Mouse (Mus musculus) liver, embryonic 11.5 days (tissue): ENCODE results near the gene Gm4340. TPM values are rescaled to one million over a fixed set of nuclear protein-coding genes. Genes with fewer than 3 reads are reported as not detected.
"Not testable (repeated sequence)": the region's sequence is repeated elsewhere in the genome, so short reads cannot be mapped to it uniquely, and the experiment has no call there.

Source experiments
- ATAC-seq: fragments of 200-750 bp; cut with Nextera tagmentation; replicated peaks from 2 replicates; pipeline ENCODE4 v1.8.0; 2017; ENCODE audit warnings: moderate number of reproducible peaks, mild to moderate bottlenecking, moderate TSS enrichment, moderate library complexity; ENCODE audit not compliant: low FRiP score
- DNase-seq: peaks from one replicate; pipeline ENCODE4 v3.0.0-alpha.2; 2017; ENCODE audit warnings: low spot score
- H3K27ac ChIP-seq: fragments of 300-500 bp; sonication (generic); 2 replicates; pipeline ENCODE4 v1.5.1; 2014; ENCODE audit warnings: mild to moderate bottlenecking, low read depth, low read length, control low read depth
- H3K27me3 ChIP-seq: fragments of 300-500 bp; sonication (generic); replicated peaks from 2 replicates; pipeline ENCODE4 v1.6.1; 2014; ENCODE audit warnings: low read length, mixed read lengths; ENCODE audit not compliant: control insufficient read depth, insufficient read depth
- H3K36me3 ChIP-seq: fragments of 300-500 bp; sonication (generic); 2 replicates; pipeline ENCODE4 v1.6.1; 2014; ENCODE audit warnings: mild to moderate bottlenecking, low read length, moderate library complexity, mixed read lengths; ENCODE audit not compliant: control insufficient read depth, insufficient read depth
- H3K4me1 ChIP-seq: fragments of 300-500 bp; sonication (generic); replicated peaks from 2 replicates; pipeline ENCODE4 v1.6.1; 2014; ENCODE audit warnings: low read length, mixed read lengths; ENCODE audit not compliant: control insufficient read depth, insufficient read depth
- H3K4me2 ChIP-seq: fragments of 300-500 bp; sonication (generic); 2 replicates; pipeline ENCODE4 v1.6.1; 2014; ENCODE audit warnings: mild to moderate bottlenecking, control low read depth, moderate library complexity
- H3K4me3 ChIP-seq: fragments of 300-500 bp; sonication (generic); 2 replicates; pipeline ENCODE4 v1.5.1; 2014; ENCODE audit warnings: low read depth, low read length, control low read depth
- H3K9ac ChIP-seq: fragments of 300-500 bp; sonication (generic); 2 replicates; pipeline ENCODE4 v1.6.1; 2014; ENCODE audit warnings: low read depth, low read length, control low read depth
- H3K9me3 ChIP-seq: fragments of 300-500 bp; sonication (generic); 2 replicates; pipeline ENCODE4 v1.6.1; 2016; ENCODE audit warnings: low read length, inconsistent platforms, mixed read lengths; ENCODE audit not compliant: control insufficient read depth
- WGBS: fragments of 180-500 bp; shearing (Covaris S2); extraction: QIAGEN DNeasy Blood & Tissue Kit; methylation state at CpG from one replicate; pipeline ENCODE4 v1.1.7; 2014; 5-methylcytosine and 5-hydroxymethylcytosine counted together
- polyA plus RNA-seq: library from polyadenylated mRNA; unstranded; fragments of >200 nt; fragmentation: Nextera tagmentation; extraction: Ambion mirVana; gene quantifications from 2 replicates; pipeline ENCODE4 v1.2.1, GENCODE M21; 2014

Gm4340 gene
- polyA plus RNA-seq, result not detected in 2 replicates

DNA sequence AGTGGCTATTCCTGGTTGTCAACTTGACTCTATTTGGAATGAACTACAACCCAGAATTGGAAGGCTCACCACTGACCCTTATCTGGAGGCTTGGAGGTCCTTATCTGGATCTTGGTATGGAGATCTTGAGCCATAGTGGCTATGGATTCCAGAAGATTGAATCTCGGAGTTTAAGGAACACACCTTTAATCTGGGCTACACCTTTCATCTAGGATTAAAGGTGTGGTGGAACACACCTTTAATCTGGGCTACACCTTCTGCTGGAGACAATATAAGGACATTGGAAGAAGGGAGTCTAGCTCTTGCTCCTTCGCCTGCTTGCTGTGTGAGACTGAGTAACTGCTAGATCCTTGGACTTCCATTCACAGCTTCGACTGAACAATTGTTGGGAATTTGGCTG is at the start of gene Gm4340:
TSS of gene Gm4340 (plus strand) at position 301 of the 400 bp plus-strand sequence.
- not testable (repeated sequence) for H3K9me3 ChIP-seq, H3K27ac ChIP-seq, H3K36me3 ChIP-seq, ATAC-seq, H3K4me1 ChIP-seq, H3K4me2 ChIP-seq, H3K27me3 ChIP-seq, H3K4me3 ChIP-seq, DNase-seq, H3K9ac ChIP-seq
- WGBS, result no CpG with 5 or more reads among the region's 3 CpGs

DNA sequence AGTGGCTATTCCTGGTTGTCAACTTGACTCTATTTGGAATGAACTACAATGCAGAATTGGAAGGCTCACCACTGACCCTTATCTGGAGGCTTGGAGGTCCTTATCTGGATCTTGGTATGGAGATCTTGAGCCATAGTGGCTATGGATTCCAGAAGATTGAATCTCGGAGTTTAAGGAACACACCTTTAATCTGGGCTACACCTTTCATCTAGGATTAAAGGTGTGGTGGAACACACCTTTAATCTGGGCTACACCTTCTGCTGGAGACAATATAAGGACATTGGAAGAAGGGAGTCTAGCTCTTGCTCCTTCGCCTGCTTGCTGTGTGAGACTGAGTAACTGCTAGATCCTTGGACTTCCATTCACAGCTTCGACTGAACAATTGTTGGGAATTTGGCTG is 42.6 kb upstream of the Gm4340 start, which contains the start of gene Gm6763:
TSS of gene Gm6763 (plus strand) at position 301 of the 400 bp plus-strand sequence.
- not testable (repeated sequence) for H3K9me3 ChIP-seq, DNase-seq, H3K36me3 ChIP-seq, H3K4me2 ChIP-seq, H3K9ac ChIP-seq, H3K27ac ChIP-seq, H3K27me3 ChIP-seq, ATAC-seq, H3K4me3 ChIP-seq, H3K4me1 ChIP-seq
- no CpG with 5 or more reads among the region's 3 CpGs for WGBS

DNA sequence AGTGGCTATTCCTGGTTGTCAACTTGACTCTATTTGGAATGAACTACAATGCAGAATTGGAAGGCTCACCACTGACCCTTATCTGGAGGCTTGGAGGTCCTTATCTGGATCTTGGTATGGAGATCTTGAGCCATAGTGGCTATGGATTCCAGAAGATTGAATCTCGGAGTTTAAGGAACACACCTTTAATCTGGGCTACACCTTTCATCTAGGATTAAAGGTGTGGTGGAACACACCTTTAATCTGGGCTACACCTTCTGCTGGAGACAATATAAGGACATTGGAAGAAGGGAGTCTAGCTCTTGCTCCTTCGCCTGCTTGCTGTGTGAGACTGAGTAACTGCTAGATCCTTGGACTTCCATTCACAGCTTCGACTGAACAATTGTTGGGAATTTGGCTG is 34.1 kb upstream of the Gm4340 start, which contains the start of gene Gm8764:
TSS of gene Gm8764 (plus strand) at position 301 of the 400 bp plus-strand sequence.
- H3K27me3 ChIP-seq, H3K36me3 ChIP-seq, DNase-seq, H3K9me3 ChIP-seq, H3K9ac ChIP-seq, H3K4me1 ChIP-seq, H3K4me2 ChIP-seq, ATAC-seq, H3K27ac ChIP-seq, H3K4me3 ChIP-seq: not testable (repeated sequence)
- no CpG with 5 or more reads among the region's 3 CpGs for WGBS

DNA sequence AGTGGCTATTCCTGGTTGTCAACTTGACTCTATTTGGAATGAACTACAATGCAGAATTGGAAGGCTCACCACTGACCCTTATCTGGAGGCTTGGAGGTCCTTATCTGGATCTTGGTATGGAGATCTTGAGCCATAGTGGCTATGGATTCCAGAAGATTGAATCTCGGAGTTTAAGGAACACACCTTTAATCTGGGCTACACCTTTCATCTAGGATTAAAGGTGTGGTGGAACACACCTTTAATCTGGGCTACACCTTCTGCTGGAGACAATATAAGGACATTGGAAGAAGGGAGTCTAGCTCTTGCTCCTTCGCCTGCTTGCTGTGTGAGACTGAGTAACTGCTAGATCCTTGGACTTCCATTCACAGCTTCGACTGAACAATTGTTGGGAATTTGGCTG is 25.6 kb upstream of the Gm4340 start, which contains the start of gene Gm21304:
TSS of gene Gm21304 (plus strand) at position 301 of the 400 bp plus-strand sequence.
- not testable (repeated sequence) for ATAC-seq, H3K27ac ChIP-seq, H3K9me3 ChIP-seq, H3K4me3 ChIP-seq, H3K4me2 ChIP-seq, DNase-seq, H3K4me1 ChIP-seq, H3K27me3 ChIP-seq, H3K9ac ChIP-seq, H3K36me3 ChIP-seq
- WGBS, result no CpG with 5 or more reads among the region's 3 CpGs

DNA sequence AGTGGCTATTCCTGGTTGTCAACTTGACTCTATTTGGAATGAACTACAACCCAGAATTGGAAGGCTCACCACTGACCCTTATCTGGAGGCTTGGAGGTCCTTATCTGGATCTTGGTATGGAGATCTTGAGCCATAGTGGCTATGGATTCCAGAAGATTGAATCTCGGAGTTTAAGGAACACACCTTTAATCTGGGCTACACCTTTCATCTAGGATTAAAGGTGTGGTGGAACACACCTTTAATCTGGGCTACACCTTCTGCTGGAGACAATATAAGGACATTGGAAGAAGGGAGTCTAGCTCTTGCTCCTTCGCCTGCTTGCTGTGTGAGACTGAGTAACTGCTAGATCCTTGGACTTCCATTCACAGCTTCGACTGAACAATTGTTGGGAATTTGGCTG is 17.1 kb upstream of the Gm4340 start, which contains the start of gene Gm21312:
TSS of gene Gm21312 (plus strand) at position 301 of the 400 bp plus-strand sequence.
- not testable (repeated sequence) for H3K4me2 ChIP-seq, H3K9ac ChIP-seq, DNase-seq, H3K9me3 ChIP-seq, H3K4me1 ChIP-seq, H3K27ac ChIP-seq, H3K4me3 ChIP-seq, H3K36me3 ChIP-seq, ATAC-seq, H3K27me3 ChIP-seq
- WGBS, result no CpG with 5 or more reads among the region's 3 CpGs

DNA sequence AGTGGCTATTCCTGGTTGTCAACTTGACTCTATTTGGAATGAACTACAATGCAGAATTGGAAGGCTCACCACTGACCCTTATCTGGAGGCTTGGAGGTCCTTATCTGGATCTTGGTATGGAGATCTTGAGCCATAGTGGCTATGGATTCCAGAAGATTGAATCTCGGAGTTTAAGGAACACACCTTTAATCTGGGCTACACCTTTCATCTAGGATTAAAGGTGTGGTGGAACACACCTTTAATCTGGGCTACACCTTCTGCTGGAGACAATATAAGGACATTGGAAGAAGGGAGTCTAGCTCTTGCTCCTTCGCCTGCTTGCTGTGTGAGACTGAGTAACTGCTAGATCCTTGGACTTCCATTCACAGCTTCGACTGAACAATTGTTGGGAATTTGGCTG is 8.6 kb upstream of the Gm4340 start, which contains the start of gene Gm20765:
TSS of gene Gm20765 (plus strand) at position 301 of the 400 bp plus-strand sequence.
- DNase-seq, ATAC-seq, H3K4me1 ChIP-seq, H3K9ac ChIP-seq, H3K27ac ChIP-seq, H3K36me3 ChIP-seq, H3K9me3 ChIP-seq, H3K4me2 ChIP-seq, H3K4me3 ChIP-seq, H3K27me3 ChIP-seq: not testable (repeated sequence)
- no CpG with 5 or more reads among the region's 3 CpGs for WGBS

DNA sequence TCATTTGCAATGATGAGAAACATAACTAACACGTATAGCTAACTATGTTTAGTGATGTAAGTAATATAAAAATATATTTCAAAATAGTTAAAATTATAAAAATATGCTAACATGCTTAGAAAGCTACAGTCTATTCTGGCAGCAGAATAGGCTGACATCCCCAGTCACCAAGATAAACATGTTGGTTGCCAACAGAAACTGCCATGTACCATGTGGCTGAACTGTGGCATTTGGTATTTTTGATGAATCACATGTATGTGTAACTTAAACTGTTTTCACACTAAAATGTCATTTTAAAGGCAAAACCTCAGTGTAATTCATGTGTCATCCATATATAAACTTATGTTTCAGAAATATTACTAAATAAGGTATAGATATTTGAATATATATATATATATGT is 15.8 kb downstream of the Gm4340 start:
- no peak for DNase-seq
- H3K4me2 ChIP-seq, result no peak overlapping the region
- no peaks in the 10 kb centered on the region for H3K4me1 ChIP-seq
- ATAC-seq, result no peak
- H3K27me3 ChIP-seq, result no peaks in the 10 kb centered on the region
- no peaks in the 10 kb centered on the region for H3K9me3 ChIP-seq
- 78% methylated on average over 1 of the region's 1 CpGs for WGBS
- no peaks in the 10 kb centered on the region for H3K36me3 ChIP-seq
- no peak overlapping the region for H3K27ac ChIP-seq
- no peak overlapping the region for H3K9ac ChIP-seq
- H3K4me3 ChIP-seq, result no peak overlapping the region

DNA sequence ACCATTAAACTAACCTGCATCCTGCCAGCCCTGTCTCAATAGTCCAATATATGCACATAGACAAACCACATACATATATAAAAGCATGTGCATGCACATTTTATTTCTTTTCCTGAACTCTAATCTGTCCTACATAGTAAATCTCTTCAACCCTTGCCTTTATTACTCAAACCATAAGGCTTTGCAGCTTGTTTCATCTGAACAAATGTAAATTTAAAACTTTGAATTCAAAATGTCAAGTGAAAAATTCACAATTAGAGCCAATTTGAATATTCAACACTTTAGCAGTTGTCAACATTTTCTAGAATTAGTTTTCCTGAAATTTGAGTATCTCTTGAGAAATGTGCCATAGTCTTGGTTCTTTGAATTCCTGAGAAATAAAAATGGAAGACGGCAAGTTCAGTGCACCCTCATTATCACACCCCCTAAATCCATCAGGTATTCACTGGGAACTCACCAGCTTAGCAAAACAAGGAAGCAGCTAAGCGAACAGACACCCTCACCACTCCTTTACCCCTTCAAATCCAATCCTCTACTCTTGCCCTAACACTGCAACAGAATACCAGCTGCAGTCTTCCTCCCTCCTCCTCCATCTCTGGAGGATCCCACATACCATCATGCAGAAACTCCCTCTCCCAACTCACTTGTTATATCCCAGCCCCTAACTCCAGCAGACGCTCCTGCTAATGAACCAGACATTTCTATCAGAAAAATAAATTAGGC is 16.6 kb downstream of the Gm4340 start:
- 71% methylated on average over 3 of the region's 3 CpGs for WGBS
- no peak overlapping the region for H3K4me2 ChIP-seq
- H3K4me1 ChIP-seq, result no peaks in the 10 kb centered on the region
- H3K27me3 ChIP-seq, result no peaks in the 10 kb centered on the region
- H3K36me3 ChIP-seq, result no peaks in the 10 kb centered on the region
- ATAC-seq (no peak), DNase-seq (no peak)
- H3K9me3 ChIP-seq, result no peaks in the 10 kb centered on the region
- H3K9ac ChIP-seq, result no peak overlapping the region
- H3K4me3 ChIP-seq, result no peak overlapping the region
- no peak overlapping the region for H3K27ac ChIP-seq

DNA sequence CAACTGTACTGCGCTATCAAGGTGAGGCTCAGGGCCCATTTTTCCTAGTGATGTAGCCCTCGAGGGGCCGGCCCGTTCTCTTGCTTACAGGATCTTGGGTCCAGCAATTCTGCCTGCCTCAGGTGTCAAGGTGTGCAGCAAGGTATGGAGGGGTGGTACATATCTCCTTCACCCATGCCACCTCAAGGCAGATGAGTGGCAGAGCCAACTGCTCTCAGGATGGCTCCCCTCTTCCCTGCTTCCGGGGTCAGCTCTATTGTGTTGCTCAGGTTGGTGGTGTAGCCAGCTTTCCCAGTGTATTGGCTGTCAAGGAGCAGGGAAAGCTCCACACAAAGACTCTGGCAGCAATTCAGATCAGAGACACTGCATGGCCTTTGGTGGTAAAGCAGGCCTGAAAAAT is 20.7 kb downstream of the Gm4340 start:
- DNase-seq, result no peak
- no peaks in the 10 kb centered on the region for H3K27me3 ChIP-seq
- no peak overlapping the region for H3K4me3 ChIP-seq
- WGBS, result 89% methylated on average over 5 of the region's 5 CpGs
- H3K4me1 ChIP-seq, result no peaks in the 10 kb centered on the region
- no peak for ATAC-seq
- no peak overlapping the region for H3K9ac ChIP-seq
- H3K4me2 ChIP-seq, result no peak overlapping the region
- H3K9me3 ChIP-seq, result no peaks in the 10 kb centered on the region
- no peak overlapping the region for H3K27ac ChIP-seq
- H3K36me3 ChIP-seq, result no peaks in the 10 kb centered on the region
